Mouse (Mus musculus): ENCODE results near the gene Hist3h2ba. TPM values are rescaled to one million over a fixed set of nuclear protein-coding genes. Genes with fewer than 3 reads are reported as not detected.

Gene Hist3h2ba
- polyA plus RNA-seq, 1 experiment from 2014 or later, result 395 TPM

DNA sequence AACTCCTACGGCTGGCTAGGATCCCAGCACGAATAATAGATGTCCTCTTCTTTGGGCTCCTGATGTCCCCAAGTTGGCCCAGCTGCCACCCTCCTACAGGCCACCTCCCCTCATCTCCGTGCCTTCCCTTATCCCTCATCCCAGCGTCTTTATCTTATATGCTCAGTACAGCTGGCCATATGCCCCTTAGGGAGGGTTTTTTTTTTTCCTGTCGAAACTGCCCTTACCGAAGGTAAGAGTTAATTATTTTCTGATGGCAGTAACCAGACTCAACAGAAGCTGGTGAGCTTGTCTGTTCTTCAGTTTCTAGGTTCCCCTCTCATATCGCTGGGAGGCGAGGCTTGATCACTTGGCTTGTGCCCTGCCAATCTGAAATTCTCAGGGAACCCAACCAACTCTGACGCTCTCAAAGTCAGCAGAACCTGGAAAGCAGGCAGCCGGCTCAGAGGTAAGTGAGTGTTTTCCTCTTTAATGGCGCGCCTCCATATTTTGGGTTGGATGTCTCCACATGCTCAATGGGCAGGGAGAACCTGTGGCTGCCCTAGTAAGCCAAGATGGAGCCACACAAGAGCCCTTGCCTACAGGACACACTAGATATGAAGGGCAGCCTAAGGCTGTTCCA, 30.9 kb upstream of the Hist3h2ba start, which contains the start of gene Btnl10:
Btnl10 (plus strand) TSS at position 164 of the 622 bp plus-strand sequence.
- H3K27ac ChIP-seq (ENCODE audit: low read length), result no peak within 1 kb of the TSS
- H3K4me3 ChIP-seq (replicated peaks; ENCODE audit: low read length), result no peak within 1 kb of the TSS
- peaks cover 4% of the 10 kb centered on the region; the same call in 1 of the 2 replicates for H3K4me1 ChIP-seq (replicated peaks; ENCODE audit: control insufficient read depth, insufficient read depth, low read length)
- H3K36me3 ChIP-seq (ENCODE audit: control insufficient read depth, insufficient read depth), result no peaks in the 10 kb centered on the region
- no peak within 1 kb of the TSS for H3K9ac ChIP-seq (replicated peaks; ENCODE audit: low read depth, low read length)
- H3K27me3 ChIP-seq (replicated peaks; ENCODE audit: control insufficient read depth, insufficient read depth, low read length), result 0 out of 2 replicates have a peak, but pooled peaks cover 3% of the 10 kb centered on the region
- H3K9me3 ChIP-seq (ENCODE audit: control insufficient read depth, low read length), result no peaks in the 10 kb centered on the region
- no peak within 1 kb of the TSS for H3K4me2 ChIP-seq (ENCODE audit: low read length)
- 88% methylated on average over 12 of the region's 12 CpGs for WGBS
- ATAC-seq, result no peak

DNA sequence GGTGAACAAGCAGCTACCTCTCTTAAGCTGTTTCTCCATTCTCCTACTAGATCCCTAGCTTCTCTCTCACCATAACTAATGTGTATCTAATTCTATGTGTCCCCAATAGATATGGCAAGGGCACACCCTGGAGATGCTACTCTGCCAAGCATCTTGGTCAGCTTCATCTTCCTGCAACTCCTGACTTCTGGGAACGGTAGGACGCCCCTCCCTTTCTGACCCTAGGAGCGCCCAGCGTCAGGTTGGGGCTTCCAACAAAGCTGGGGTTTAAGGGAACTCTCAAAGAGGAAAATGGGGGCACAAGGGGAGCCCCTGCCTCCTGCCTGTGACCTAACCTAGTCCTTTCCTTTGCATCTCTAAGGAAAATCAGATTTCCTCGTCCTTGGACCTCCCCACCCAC, 30.0 kb upstream of the Hist3h2ba start:
- Histone ChIP-seq H3K4me3 (replicated peaks; ENCODE audit: low read length) (no peak overlapping the region), H3K9me3 (ENCODE audit: control insufficient read depth, low read length) (no peaks in the 10 kb centered on the region), H3K27ac (ENCODE audit: low read length) (no peak overlapping the region), H3K27me3 (replicated peaks; ENCODE audit: control insufficient read depth, insufficient read depth, low read length) (0 out of 2 replicates have a peak, but pooled peaks cover 3% of the 10 kb centered on the region), H3K9ac (replicated peaks; ENCODE audit: low read depth, low read length) (no peak overlapping the region), H3K4me2 (ENCODE audit: low read length) (no peak overlapping the region), H3K36me3 (ENCODE audit: control insufficient read depth, insufficient read depth) (no peaks in the 10 kb centered on the region), H3K4me1 (replicated peaks; ENCODE audit: control insufficient read depth, insufficient read depth, low read length) (peaks cover 4% of the 10 kb centered on the region; the same call in 1 of the 2 replicates)
- no peak for ATAC-seq
- WGBS, result 75% methylated on average over 5 of the region's 5 CpGs

DNA sequence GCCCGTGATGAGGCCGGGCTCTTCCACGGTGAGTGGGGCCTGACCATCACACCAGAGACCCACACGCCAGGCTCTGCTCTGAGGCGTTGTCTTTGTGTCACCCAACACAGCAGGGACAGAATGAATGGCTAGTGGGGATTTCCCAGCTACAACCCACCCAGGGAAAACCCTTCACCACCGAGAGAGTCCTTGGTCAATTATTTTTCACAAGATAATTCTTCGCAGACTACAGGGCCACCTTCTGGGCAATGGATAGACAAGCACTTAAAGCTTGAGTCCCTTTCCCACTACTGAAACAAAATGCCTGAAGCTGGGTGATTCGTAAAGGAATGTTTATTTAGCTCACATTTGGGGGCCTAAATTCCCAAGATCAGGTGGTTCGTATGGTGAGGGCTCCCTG, 26.3 kb upstream of the Hist3h2ba start:
- H3K4me3 ChIP-seq (replicated peaks; ENCODE audit: low read length), result no peak overlapping the region
- no peak overlapping the region for H3K27ac ChIP-seq (ENCODE audit: low read length)
- H3K9me3 ChIP-seq (ENCODE audit: control insufficient read depth, low read length), result no peaks in the 10 kb centered on the region
- ATAC-seq, result no peak
- no peaks in the 10 kb centered on the region for H3K36me3 ChIP-seq (ENCODE audit: control insufficient read depth, insufficient read depth)
- H3K4me1 ChIP-seq (replicated peaks; ENCODE audit: control insufficient read depth, insufficient read depth, low read length), result no peaks in the 10 kb centered on the region
- WGBS, result 82% methylated on average over 9 of the region's 9 CpGs
- H3K4me2 ChIP-seq (ENCODE audit: low read length), result no peak overlapping the region
- no peak overlapping the region for H3K9ac ChIP-seq (replicated peaks; ENCODE audit: low read depth, low read length)
- H3K27me3 ChIP-seq (replicated peaks; ENCODE audit: control insufficient read depth, insufficient read depth, low read length), result 0 out of 2 replicates have a peak, but pooled peaks cover 3% of the 10 kb centered on the region

DNA sequence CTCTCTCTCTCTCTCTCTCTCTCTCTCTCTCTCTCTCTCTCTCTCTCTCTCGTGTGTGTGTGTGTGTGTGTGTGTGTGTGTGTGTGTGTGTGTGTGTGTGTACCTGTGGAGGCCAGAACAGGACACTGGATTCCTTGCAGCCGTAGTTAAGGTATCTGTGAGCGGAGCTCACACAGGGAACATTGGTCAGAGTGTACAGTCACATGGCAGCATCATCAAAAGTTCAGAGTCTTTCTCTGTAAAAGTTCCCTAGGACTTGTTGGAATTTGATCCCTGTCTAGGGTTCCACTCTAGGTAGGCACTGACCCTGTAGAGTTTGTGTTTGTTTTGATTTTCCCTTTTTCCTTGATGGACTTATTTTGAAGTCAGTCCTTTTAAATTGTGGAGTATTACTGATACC, 22.1 kb upstream of the Hist3h2ba start:
- Histone ChIP-seq H3K27me3 (replicated peaks; ENCODE audit: control insufficient read depth, insufficient read depth, low read length) (no peaks in the 10 kb centered on the region), H3K4me2 (ENCODE audit: low read length) (no peak overlapping the region), H3K36me3 (ENCODE audit: control insufficient read depth, insufficient read depth) (peaks cover 1% of the 10 kb centered on the region; the same call in 1 of the 2 replicates), H3K9me3 (ENCODE audit: control insufficient read depth, low read length) (no peaks in the 10 kb centered on the region), H3K9ac (replicated peaks; ENCODE audit: low read depth, low read length) (no peak overlapping the region), H3K4me3 (replicated peaks; ENCODE audit: low read length) (no peak overlapping the region), H3K4me1 (replicated peaks; ENCODE audit: control insufficient read depth, insufficient read depth, low read length) (peaks cover 7% of the 10 kb centered on the region; the same call in 1 of the 2 replicates), H3K27ac (ENCODE audit: low read length) (no peak overlapping the region)
- ATAC-seq, result no peak
- WGBS, result 84% methylated on average over 2 of the region's 3 CpGs

GRCm38 (mm10) chr11:58927053-58927452, 21.7 kb upstream of the Hist3h2ba start:
- H3K9me3 ChIP-seq (ENCODE audit: control insufficient read depth, low read length), result no peaks in the 10 kb centered on the region
- peaks cover 5% of the 10 kb centered on the region; the same call in 1 of the 2 replicates for H3K36me3 ChIP-seq (ENCODE audit: control insufficient read depth, insufficient read depth)
- no peak for ATAC-seq
- H3K4me2 ChIP-seq (ENCODE audit: low read length), result no peak overlapping the region
- no peak overlapping the region for H3K27ac ChIP-seq (ENCODE audit: low read length)
- WGBS, result 81% methylated on average over 2 of the region's 2 CpGs
- H3K9ac ChIP-seq (replicated peaks; ENCODE audit: low read depth, low read length), result no peak overlapping the region
- no peaks in the 10 kb centered on the region for H3K27me3 ChIP-seq (replicated peaks; ENCODE audit: control insufficient read depth, insufficient read depth, low read length)
- H3K4me3 ChIP-seq (replicated peaks; ENCODE audit: low read length), result no peak overlapping the region
- H3K4me1 ChIP-seq (replicated peaks; ENCODE audit: control insufficient read depth, insufficient read depth, low read length), result peaks cover 7% of the 10 kb centered on the region; the same call in 1 of the 2 replicates

GRCm38 (mm10) chr11:58927790-58928651, 20.7 kb upstream of the Hist3h2ba start:
- 32% methylated on average over 20 of the region's 20 CpGs for WGBS
- Histone ChIP-seq H3K4me1 (replicated peaks; ENCODE audit: control insufficient read depth, insufficient read depth, low read length) (peaks cover 7% of the 10 kb centered on the region; the same call in 1 of the 2 replicates), H3K9me3 (ENCODE audit: control insufficient read depth, low read length) (no peaks in the 10 kb centered on the region), H3K36me3 (ENCODE audit: control insufficient read depth, insufficient read depth) (peaks cover 11% of the 10 kb centered on the region), H3K27me3 (replicated peaks; ENCODE audit: control insufficient read depth, insufficient read depth, low read length) (no peaks in the 10 kb centered on the region), H3K4me3 (replicated peaks; ENCODE audit: low read length) (peak overlapping the region; percentile 15), H3K9ac (replicated peaks; ENCODE audit: low read depth, low read length) (0 out of 2 replicates have a peak overlapping the region, but pooled peaks have one; percentile 30), H3K27ac (ENCODE audit: low read length) (no peak overlapping the region; the same call in 1 of the 2 replicates), H3K4me2 (ENCODE audit: low read length) (peak overlapping the region; percentile 35)
- peak; percentile 67 for ATAC-seq

DNA sequence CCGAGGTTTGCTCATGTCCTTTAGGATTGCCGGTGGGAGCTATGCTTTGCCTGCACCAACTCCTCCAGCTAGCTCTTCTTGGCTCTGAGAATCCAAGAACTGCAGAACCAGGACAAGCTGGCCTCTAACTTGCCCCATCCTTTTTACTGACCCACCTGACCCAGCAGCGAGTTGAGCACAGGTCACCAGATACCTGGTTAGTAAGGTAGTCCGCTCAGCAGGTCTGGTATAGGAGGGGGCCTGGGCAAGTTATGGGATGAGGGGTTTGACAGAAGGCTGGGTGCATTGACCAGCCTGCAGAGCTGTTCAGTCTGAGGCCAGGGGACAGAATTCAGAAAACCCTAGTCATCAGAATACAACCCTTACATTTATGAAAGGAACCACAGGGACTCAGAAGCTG, 19.7 kb upstream of the Hist3h2ba start:
- Histone ChIP-seq H3K9ac (replicated peaks; ENCODE audit: low read depth, low read length) (no peak overlapping the region), H3K9me3 (ENCODE audit: control insufficient read depth, low read length) (no peaks in the 10 kb centered on the region), H3K4me2 (ENCODE audit: low read length) (no peak overlapping the region), H3K36me3 (ENCODE audit: control insufficient read depth, insufficient read depth) (peaks cover 22% of the 10 kb centered on the region), H3K27ac (ENCODE audit: low read length) (no peak overlapping the region), H3K4me1 (replicated peaks; ENCODE audit: control insufficient read depth, insufficient read depth, low read length) (peaks cover 7% of the 10 kb centered on the region; the same call in 1 of the 2 replicates), H3K4me3 (replicated peaks; ENCODE audit: low read length) (no peak overlapping the region), H3K27me3 (replicated peaks; ENCODE audit: control insufficient read depth, insufficient read depth, low read length) (no peaks in the 10 kb centered on the region)
- 67% methylated on average over 4 of the region's 4 CpGs for WGBS
- no peak for ATAC-seq

DNA sequence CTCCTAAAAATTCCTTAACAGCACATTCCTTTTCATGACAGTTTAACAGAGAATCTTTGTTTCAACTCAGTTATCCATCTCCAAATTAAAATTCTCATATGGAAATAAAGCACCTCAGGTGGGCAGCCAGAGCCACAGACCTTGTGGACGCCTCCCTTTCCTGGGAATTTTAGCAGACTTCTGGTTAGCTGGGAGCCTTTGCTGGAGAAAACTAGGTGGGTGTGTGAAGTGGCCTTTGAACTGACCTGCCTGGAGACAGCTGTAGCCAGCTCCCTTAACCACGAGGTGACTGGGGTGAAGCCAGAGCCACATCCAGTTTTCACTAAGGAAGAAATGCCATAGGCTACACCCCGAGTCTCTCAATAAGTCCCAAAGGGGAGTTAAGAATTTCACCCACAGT, 19.1 kb upstream of the Hist3h2ba start:
- Histone ChIP-seq H3K9ac (replicated peaks; ENCODE audit: low read depth, low read length) (no peak overlapping the region), H3K4me3 (replicated peaks; ENCODE audit: low read length) (no peak overlapping the region), H3K9me3 (ENCODE audit: control insufficient read depth, low read length) (no peaks in the 10 kb centered on the region), H3K4me1 (replicated peaks; ENCODE audit: control insufficient read depth, insufficient read depth, low read length) (peaks cover 7% of the 10 kb centered on the region; the same call in 1 of the 2 replicates), H3K4me2 (ENCODE audit: low read length) (no peak overlapping the region), H3K27ac (ENCODE audit: low read length) (no peak overlapping the region), H3K36me3 (ENCODE audit: control insufficient read depth, insufficient read depth) (peaks cover 26% of the 10 kb centered on the region), H3K27me3 (replicated peaks; ENCODE audit: control insufficient read depth, insufficient read depth, low read length) (no peaks in the 10 kb centered on the region)
- no peak for ATAC-seq
- WGBS, result 69% methylated on average over 3 of the region's 3 CpGs

GRCm38 (mm10) chr11:58930254-58930653, 18.5 kb upstream of the Hist3h2ba start:
- H3K4me1 ChIP-seq (replicated peaks; ENCODE audit: control insufficient read depth, insufficient read depth, low read length), result peaks cover 7% of the 10 kb centered on the region; the same call in 1 of the 2 replicates
- 96% methylated on average over 3 of the region's 3 CpGs for WGBS
- no peak overlapping the region for H3K4me3 ChIP-seq (replicated peaks; ENCODE audit: low read length)
- H3K4me2 ChIP-seq (ENCODE audit: low read length), result no peak overlapping the region
- ATAC-seq, result no peak
- H3K27me3 ChIP-seq (replicated peaks; ENCODE audit: control insufficient read depth, insufficient read depth, low read length), result no peaks in the 10 kb centered on the region
- H3K9ac ChIP-seq (replicated peaks; ENCODE audit: low read depth, low read length), result no peak overlapping the region
- H3K36me3 ChIP-seq (ENCODE audit: control insufficient read depth, insufficient read depth), result peaks cover 26% of the 10 kb centered on the region
- no peaks in the 10 kb centered on the region for H3K9me3 ChIP-seq (ENCODE audit: control insufficient read depth, low read length)
- no peak overlapping the region for H3K27ac ChIP-seq (ENCODE audit: low read length)
